Comparison of ENCODE assay signal across 25 mouse cellular contexts in the genomic region with DNA sequence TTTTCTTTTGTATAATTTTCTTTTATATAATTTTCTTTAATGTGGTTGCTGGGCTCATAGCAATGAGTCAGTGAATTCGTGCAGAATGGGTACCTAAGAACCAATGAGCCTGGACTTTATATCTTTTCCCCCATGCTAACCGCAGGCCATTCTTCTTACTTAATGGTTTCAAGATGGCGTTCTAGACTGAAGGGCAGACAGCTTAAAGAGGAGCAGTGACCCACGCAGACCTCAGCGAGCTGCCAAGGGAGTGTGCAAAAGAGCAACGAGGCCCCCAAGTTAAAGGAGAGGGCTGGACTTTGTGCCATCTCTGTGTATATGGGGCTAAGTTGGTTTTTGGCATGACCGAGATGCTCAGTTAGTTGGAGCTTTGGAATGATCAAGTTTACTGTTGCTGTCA. TPM values are rescaled to one million over a fixed set of nuclear protein-coding genes. Genes with fewer than 3 reads are reported as not detected.
DNase-seq lines count a peak whose midpoint lies in the region; ATAC-seq lines count a peak whose summit lies in the region.
"Had no signal": no experiment of that assay in that cellular context is flagged by ENCODE, and none has a peak within 500 bp of the region (broad histone marks: within the 10 kb centered on the region; RNA-seq: fewer than 3 reads in every experiment).

No protein-coding gene starts in this region.

- DNase-seq in hindbrain, embryonic 10.5 days (ENCODE audit: low spot score), result peak; percentile 37
- peak; percentile 14 for DNase-seq in 3T3-L1 (ENCODE audit: low read depth, low spot score)
- DNase-seq in embryo, embryonic 11 days, result peak; percentile 68
- peak; percentile 37 for DNase-seq in forelimb bud, embryonic 11.5 days (ENCODE audit: low read depth, low spot score)
- DNase-seq in heart, embryonic 10.5 days (ENCODE audit: low spot score), result no peak
- DNase-seq: adrenal gland, postnatal 36 days; cerebellum, adult 9-10 months; forebrain, postnatal 0 days; heart, postnatal 14 days; kidney, adult 2 months; kidney, postnatal 10 days; lung, adult 2 months; midbrain, embryonic 14.5 days; right cerebral cortex, postnatal 14 days; thymus, adult 2 months; thymus, postnatal 4 days had no signal

- H3K36me3 ChIP-seq in hindbrain, embryonic 10.5 days, result peaks cover 15% of the 10 kb centered on the region
- H3K36me3 ChIP-seq in hindbrain, embryonic 13.5 days, result peaks cover 34% of the 10 kb centered on the region
- no peaks in the 10 kb centered on the region for H3K36me3 ChIP-seq in kidney, embryonic 16.5 days (ENCODE audit: insufficient read depth, low read length)
- H3K36me3 ChIP-seq in heart, embryonic 10.5 days, result no peaks in the 10 kb centered on the region
- H3K36me3 ChIP-seq: heart, embryonic 13.5 days; limb, embryonic 13.5 days; liver, embryonic 12.5 days had no signal

- H3K27ac ChIP-seq in hindbrain, embryonic 10.5 days, result no peak overlapping the region
- H3K27ac ChIP-seq in hindbrain, embryonic 13.5 days, result no peak overlapping the region
- no peak overlapping the region for H3K27ac ChIP-seq in kidney, embryonic 16.5 days (ENCODE audit: low read length)
- H3K27ac ChIP-seq in heart, embryonic 10.5 days, result no peak overlapping the region
- H3K27ac ChIP-seq: heart, embryonic 13.5 days; hindbrain, embryonic 15.5 days; limb, embryonic 13.5 days; liver, embryonic 12.5 days; stomach, postnatal 0 days had no signal

- ATAC-seq in hindbrain, embryonic 13.5 days (ENCODE audit: low FRiP score), result no peak
- ATAC-seq in kidney, embryonic 16.5 days (ENCODE audit: low FRiP score, low TSS enrichment), result no peak
- ATAC-seq: CD4-positive, CD25-positive, alpha-beta regulatory T cell, adult 4 months; forebrain, postnatal 0 days; liver, embryonic 12.5 days; Patski had no signal

- peaks cover 28% of the 10 kb centered on the region for H3K27me3 ChIP-seq in hindbrain, embryonic 10.5 days (ENCODE audit: insufficient read depth, poor library complexity, severe bottlenecking)
- 0 out of 2 replicates have a peak, but pooled peaks cover 3% of the 10 kb centered on the region for H3K27me3 ChIP-seq in hindbrain, embryonic 13.5 days
- H3K27me3 ChIP-seq in kidney, embryonic 16.5 days (ENCODE audit: insufficient read depth, low read length), result no peaks in the 10 kb centered on the region
- no peaks in the 10 kb centered on the region for H3K27me3 ChIP-seq in heart, embryonic 10.5 days (ENCODE audit: insufficient read depth, poor library complexity, severe bottlenecking)
- H3K27me3 ChIP-seq: heart, embryonic 13.5 days; hindbrain, embryonic 15.5 days; liver, embryonic 12.5 days had no signal

- no peaks in the 10 kb centered on the region for H3K9me3 ChIP-seq in hindbrain, embryonic 10.5 days
- no peaks in the 10 kb centered on the region for H3K9me3 ChIP-seq in hindbrain, embryonic 13.5 days
- no peaks in the 10 kb centered on the region for H3K9me3 ChIP-seq in kidney, embryonic 16.5 days (ENCODE audit: low read length)
- no peaks in the 10 kb centered on the region for H3K9me3 ChIP-seq in heart, embryonic 10.5 days
- H3K9me3 ChIP-seq: heart, embryonic 13.5 days; hindbrain, embryonic 15.5 days; limb, embryonic 13.5 days; liver, embryonic 12.5 days had no signal

- H3K9ac ChIP-seq in hindbrain, embryonic 13.5 days, result no peak overlapping the region
- no peak overlapping the region for H3K9ac ChIP-seq in kidney, embryonic 16.5 days (replicated peaks; ENCODE audit: low read length)
- H3K9ac ChIP-seq: forebrain, postnatal 0 days; heart, embryonic 13.5 days; hindbrain, embryonic 15.5 days; limb, embryonic 13.5 days; liver, embryonic 12.5 days had no signal

- WGBS in hindbrain, embryonic 10.5 days, result 20% methylated on average over 7 of the region's 7 CpGs
- 15% methylated on average over 7 of the region's 7 CpGs for WGBS in hindbrain, embryonic 13.5 days
- 37% methylated on average over 7 of the region's 7 CpGs for WGBS in kidney, embryonic 16.5 days
- 74% methylated on average over 7 of the region's 7 CpGs for whole genome bisulfite sequencing in heart, embryonic 10.5 days

- H3K4me1 ChIP-seq in hindbrain, embryonic 10.5 days (replicated peaks), result peaks cover 33% of the 10 kb centered on the region
- 0 out of 2 replicates have a peak, but pooled peaks cover 3% of the 10 kb centered on the region for H3K4me1 ChIP-seq in hindbrain, embryonic 13.5 days (replicated peaks)
- peaks cover 7% of the 10 kb centered on the region; the same call in 1 of the 2 replicates for H3K4me1 ChIP-seq in kidney, embryonic 16.5 days (ENCODE audit: insufficient read depth, low read length)
- peaks cover 30% of the 10 kb centered on the region for H3K4me1 ChIP-seq in heart, embryonic 10.5 days
- H3K4me1 ChIP-seq: hindbrain, embryonic 15.5 days; liver, embryonic 12.5 days had no signal

- H3K4me3 ChIP-seq in hindbrain, embryonic 10.5 days, result no peak overlapping the region
- no peak overlapping the region for H3K4me3 ChIP-seq in hindbrain, embryonic 13.5 days
- no peak overlapping the region for H3K4me3 ChIP-seq in kidney, embryonic 16.5 days (ENCODE audit: low read length)
- H3K4me3 ChIP-seq in heart, embryonic 10.5 days, result no peak overlapping the region
- H3K4me3 ChIP-seq: heart, embryonic 13.5 days; hindbrain, embryonic 15.5 days; limb, embryonic 13.5 days; liver, embryonic 12.5 days had no signal

- H3K4me2 ChIP-seq in hindbrain, embryonic 13.5 days, result no peak overlapping the region
- no peak overlapping the region for H3K4me2 ChIP-seq in kidney, embryonic 16.5 days (replicated peaks; ENCODE audit: low read depth, low read length)
- H3K4me2 ChIP-seq: heart, embryonic 13.5 days; hindbrain, embryonic 15.5 days; limb, embryonic 13.5 days; liver, embryonic 12.5 days had no signal

RNA-seq across cellular contexts. Expression of gene Pygl, which starts 32.4 kb away (rescaled TPM):
- 9.3 and 10.0 TPM in 2 replicates for polyA plus RNA-seq in hindbrain, embryonic 10.5 days (2016; fragmentation: Nextera tagmentation; extraction: Ambion mirVana)
- 6.6 and 8.6 TPM in 2 replicates for polyA plus RNA-seq in hindbrain, embryonic 13.5 days (2015; fragmentation: Nextera tagmentation; extraction: Ambion mirVana)
- 47.9 and 49.1 TPM in 2 replicates for polyA plus RNA-seq in kidney, embryonic 16.5 days (2015; fragmentation: Nextera tagmentation; extraction: Ambion mirVana)
- polyA plus RNA-seq in heart, embryonic 10.5 days (2016; fragmentation: Nextera tagmentation; extraction: Ambion mirVana), result 30.3 and 42.6 TPM in 2 replicates
